Mouse (Mus musculus) erythroblast, embryonic 14.5 days (primary cell): ENCODE measurements around the gene Pwp2.

ENCODE experiments used
- GATA1 ChIP-seq: IDR thresholded peaks from 2 replicates; pipeline ENCODE4 v1.6.1; 2012; ENCODE audit warnings: low read length, inconsistent platforms, mixed read lengths
- TAL1 ChIP-seq: IDR thresholded peaks from 3 replicates; pipeline ENCODE4 v1.6.1; 2012; ENCODE audit warnings: low read length, inconsistent platforms, mixed read lengths

GRCm38 (mm10) chr10:78159252-78159878 is 25.6 kb downstream of the Pwp2 start:
- TF ChIP-seq TAL1 (no peak), GATA1 (no peak)
